Mouse (Mus musculus): ENCODE data around the gene Hddc3. TPM values are rescaled to one million over a fixed set of nuclear protein-coding genes. Genes with fewer than 3 reads are reported as not detected.

Gene Hddc3
- polyA plus RNA-seq, 1 experiment from 2014 or later = 23.1 TPM

DNA sequence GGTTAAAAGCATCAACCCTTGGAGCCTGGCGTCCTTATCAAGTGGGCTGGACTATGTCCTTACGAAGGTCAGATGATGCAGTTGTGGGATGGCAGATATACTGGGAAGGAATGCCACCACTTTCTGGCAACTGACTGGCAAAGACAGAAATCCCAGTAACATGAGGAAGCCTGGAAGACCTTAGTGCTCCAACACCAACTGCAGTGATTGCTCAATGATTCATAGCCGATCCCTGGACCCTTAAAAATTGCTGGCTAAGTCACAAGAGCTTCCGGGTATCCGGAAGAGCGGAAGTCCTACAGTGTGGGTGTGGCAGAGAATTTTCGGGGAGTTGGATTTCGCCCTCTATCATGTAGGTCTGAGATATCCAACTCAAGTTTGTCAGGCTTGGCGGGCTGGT is 3.3 kb downstream of the Hddc3 start:
- H3K9me3 ChIP-seq (ENCODE audit: control insufficient read depth, low read length) = no peaks in the 10 kb centered on the region
- no peak overlapping the region for H3K27ac ChIP-seq (replicated peaks in 1 of 2; ENCODE audit: control insufficient read depth in 1 of 2, insufficient read depth in 1 of 2, low read depth in 2 of 2, low read length in 2 of 2)
- WGBS = 76% methylated on average over 9 of the region's 9 CpGs
- no peak overlapping the region for H3K4me2 ChIP-seq (ENCODE audit: low read length)
- H3K4me3 ChIP-seq (ENCODE audit: control insufficient read depth in 1 of 2, insufficient read depth in 1 of 2, low read depth in 1 of 2, low read length in 2 of 2) = no peak overlapping the region
- H3K9ac ChIP-seq (ENCODE audit: low read length) = no peak overlapping the region
- peaks cover 11 to 15% of the 10 kb centered on the region in 2 experiments for H3K4me1 ChIP-seq (ENCODE audit: control insufficient read depth in 2 of 2, insufficient read depth in 2 of 2, low read length in 2 of 2)
- peaks cover 16% of the 10 kb centered on the region for H3K36me3 ChIP-seq (ENCODE audit: control insufficient read depth, insufficient read depth, low read length)
- H3K27me3 ChIP-seq (ENCODE audit: control insufficient read depth, insufficient read depth, low read length) = no peaks in the 10 kb centered on the region
- no peak for ATAC-seq (ENCODE audit: insufficient number of reproducible peaks, insufficient read depth, low FRiP score, low read depth)

DNA sequence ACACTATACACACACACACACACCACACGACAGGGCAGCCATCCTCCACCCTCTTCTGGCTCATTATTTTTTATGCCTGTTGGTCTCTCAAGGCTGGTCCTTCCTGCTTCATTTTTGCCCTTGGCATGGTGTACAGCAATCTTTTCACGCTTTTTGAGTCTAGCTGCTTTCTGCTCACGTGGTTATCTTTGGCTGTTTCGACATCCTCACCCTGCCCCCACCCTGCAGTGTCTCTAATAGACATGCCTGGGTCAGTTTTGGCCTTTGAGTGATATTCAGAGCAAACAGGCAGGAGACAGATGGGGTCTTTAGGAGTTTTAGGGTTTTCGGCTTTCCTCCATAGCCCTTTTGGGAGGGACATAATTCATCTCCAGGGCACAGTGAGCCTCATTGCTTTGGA is 3.9 kb downstream of the Hddc3 start:
- Histone ChIP-seq H3K4me2 (ENCODE audit: low read length) (no peak overlapping the region), H3K27me3 (ENCODE audit: control insufficient read depth, insufficient read depth, low read length) (no peaks in the 10 kb centered on the region), H3K27ac (replicated peaks in 1 of 2; ENCODE audit: control insufficient read depth in 1 of 2, insufficient read depth in 1 of 2, low read depth in 2 of 2, low read length in 2 of 2) (no peak overlapping the region), H3K36me3 (ENCODE audit: control insufficient read depth, insufficient read depth, low read length) (peaks cover 21% of the 10 kb centered on the region), H3K9ac (ENCODE audit: low read length) (no peak overlapping the region), H3K4me1 (ENCODE audit: control insufficient read depth in 2 of 2, insufficient read depth in 2 of 2, low read length in 2 of 2) (peaks cover 9 to 14% of the 10 kb centered on the region in 2 experiments), H3K9me3 (ENCODE audit: control insufficient read depth, low read length) (no peaks in the 10 kb centered on the region), H3K4me3 (ENCODE audit: control insufficient read depth in 1 of 2, insufficient read depth in 1 of 2, low read depth in 1 of 2, low read length in 2 of 2) (no peak overlapping the region)
- ATAC-seq (ENCODE audit: insufficient number of reproducible peaks, insufficient read depth, low FRiP score, low read depth) = no peak
- WGBS = 67% methylated on average over 5 of the region's 5 CpGs

GRCm38 (mm10) chr7:80347670-80348586 is 5.0 kb downstream of the Hddc3 start:
- Histone ChIP-seq H3K27ac (replicated peaks in 1 of 2; ENCODE audit: control insufficient read depth in 1 of 2, insufficient read depth in 1 of 2, low read depth in 2 of 2, low read length in 2 of 2) (no peak overlapping the region), H3K9me3 (ENCODE audit: control insufficient read depth, low read length) (no peaks in the 10 kb centered on the region), H3K27me3 (ENCODE audit: control insufficient read depth, insufficient read depth, low read length) (no peaks in the 10 kb centered on the region), H3K4me3 (ENCODE audit: control insufficient read depth in 1 of 2, insufficient read depth in 1 of 2, low read depth in 1 of 2, low read length in 2 of 2) (no peak overlapping the region), H3K4me2 (ENCODE audit: low read length) (no peak overlapping the region), H3K4me1 (ENCODE audit: control insufficient read depth in 2 of 2, insufficient read depth in 2 of 2, low read length in 2 of 2) (peaks cover 7 to 9% of the 10 kb centered on the region in 2 experiments), H3K36me3 (ENCODE audit: control insufficient read depth, insufficient read depth, low read length) (peaks cover 31% of the 10 kb centered on the region), H3K9ac (ENCODE audit: low read length) (no peak overlapping the region)
- ATAC-seq (ENCODE audit: insufficient number of reproducible peaks, insufficient read depth, low FRiP score, low read depth) = no peak
- WGBS = 64% methylated on average over 13 of the region's 13 CpGs

GRCm38 (mm10) chr7:80350808-80351207 is 7.9 kb downstream of the Hddc3 start:
- no peak overlapping the region for H3K4me2 ChIP-seq (ENCODE audit: low read length)
- no peaks in the 10 kb centered on the region for H3K27me3 ChIP-seq (ENCODE audit: control insufficient read depth, insufficient read depth, low read length)
- peaks cover 2% of the 10 kb centered on the region in 2 experiments; a peak in 2 of 4 replicates for H3K4me1 ChIP-seq (ENCODE audit: control insufficient read depth in 2 of 2, insufficient read depth in 2 of 2, low read length in 2 of 2)
- 52% methylated on average over 2 of the region's 2 CpGs for WGBS
- no peak overlapping the region for H3K4me3 ChIP-seq (ENCODE audit: control insufficient read depth in 1 of 2, insufficient read depth in 1 of 2, low read depth in 1 of 2, low read length in 2 of 2)
- H3K9ac ChIP-seq (ENCODE audit: low read length) = no peak overlapping the region
- H3K36me3 ChIP-seq (ENCODE audit: control insufficient read depth, insufficient read depth, low read length) = peaks cover 54% of the 10 kb centered on the region
- no peak overlapping the region for H3K27ac ChIP-seq (replicated peaks in 1 of 2; ENCODE audit: control insufficient read depth in 1 of 2, insufficient read depth in 1 of 2, low read depth in 2 of 2, low read length in 2 of 2)
- ATAC-seq (ENCODE audit: insufficient number of reproducible peaks, insufficient read depth, low FRiP score, low read depth) = no peak
- no peaks in the 10 kb centered on the region for H3K9me3 ChIP-seq (ENCODE audit: control insufficient read depth, low read length)

GRCm38 (mm10) chr7:80352920-80353319 is 10.0 kb downstream of the Hddc3 start:
- Histone ChIP-seq H3K4me2 (ENCODE audit: low read length) (no peak overlapping the region), H3K27me3 (ENCODE audit: control insufficient read depth, insufficient read depth, low read length) (no peaks in the 10 kb centered on the region), H3K36me3 (ENCODE audit: control insufficient read depth, insufficient read depth, low read length) (peaks cover 76% of the 10 kb centered on the region), H3K27ac (replicated peaks in 1 of 2; ENCODE audit: control insufficient read depth in 1 of 2, insufficient read depth in 1 of 2, low read depth in 2 of 2, low read length in 2 of 2) (no peak overlapping the region), H3K4me3 (ENCODE audit: control insufficient read depth in 1 of 2, insufficient read depth in 1 of 2, low read depth in 1 of 2, low read length in 2 of 2) (no peak overlapping the region), H3K9ac (ENCODE audit: low read length) (no peak overlapping the region), H3K9me3 (ENCODE audit: control insufficient read depth, low read length) (no peaks in the 10 kb centered on the region), H3K4me1 (ENCODE audit: control insufficient read depth in 2 of 2, insufficient read depth in 2 of 2, low read length in 2 of 2) (peaks cover 0 to 2% of the 10 kb centered on the region in 2 experiments; a peak in 1 of 4 replicates)
- 84% methylated on average over 8 of the region's 8 CpGs for whole genome bisulfite sequencing
- no peak for ATAC-seq (ENCODE audit: insufficient number of reproducible peaks, insufficient read depth, low FRiP score, low read depth)

GRCm38 (mm10) chr7:80356351-80356750 is 13.4 kb downstream of the Hddc3 start:
- Histone ChIP-seq H3K4me2 (ENCODE audit: low read length) (no peak overlapping the region), H3K27me3 (ENCODE audit: control insufficient read depth, insufficient read depth, low read length) (no peaks in the 10 kb centered on the region), H3K27ac (replicated peaks in 1 of 2; ENCODE audit: control insufficient read depth in 1 of 2, insufficient read depth in 1 of 2, low read depth in 2 of 2, low read length in 2 of 2) (peak overlapping the region; percentile 53 to 56; a peak in 3 of 4 replicates), H3K9me3 (ENCODE audit: control insufficient read depth, low read length) (no peaks in the 10 kb centered on the region), H3K9ac (ENCODE audit: low read length) (no peak overlapping the region), H3K36me3 (ENCODE audit: control insufficient read depth, insufficient read depth, low read length) (peaks cover 92% of the 10 kb centered on the region), H3K4me3 (ENCODE audit: control insufficient read depth in 1 of 2, insufficient read depth in 1 of 2, low read depth in 1 of 2, low read length in 2 of 2) (no peak overlapping the region), H3K4me1 (ENCODE audit: control insufficient read depth in 2 of 2, insufficient read depth in 2 of 2, low read length in 2 of 2) (peaks cover 0 to 2% of the 10 kb centered on the region in 2 experiments; a peak in 1 of 4 replicates)
- WGBS = 77% methylated on average over 13 of the region's 13 CpGs
- ATAC-seq (ENCODE audit: insufficient number of reproducible peaks, insufficient read depth, low FRiP score, low read depth) = no peak

GRCm38 (mm10) chr7:80357156-80357555 is 14.3 kb downstream of the Hddc3 start:
- Histone ChIP-seq H3K27me3 (ENCODE audit: control insufficient read depth, insufficient read depth, low read length) (no peaks in the 10 kb centered on the region), H3K4me3 (ENCODE audit: control insufficient read depth in 1 of 2, insufficient read depth in 1 of 2, low read depth in 1 of 2, low read length in 2 of 2) (no peak overlapping the region), H3K9me3 (ENCODE audit: control insufficient read depth, low read length) (no peaks in the 10 kb centered on the region), H3K4me2 (ENCODE audit: low read length) (no peak overlapping the region), H3K4me1 (ENCODE audit: control insufficient read depth in 2 of 2, insufficient read depth in 2 of 2, low read length in 2 of 2) (peaks cover 0 to 2% of the 10 kb centered on the region in 2 experiments; a peak in 1 of 4 replicates), H3K9ac (ENCODE audit: low read length) (no peak overlapping the region), H3K27ac (replicated peaks in 1 of 2; ENCODE audit: control insufficient read depth in 1 of 2, insufficient read depth in 1 of 2, low read depth in 2 of 2, low read length in 2 of 2) (peak overlapping the region; percentile 56 to 71), H3K36me3 (ENCODE audit: control insufficient read depth, insufficient read depth, low read length) (peaks cover 94% of the 10 kb centered on the region)
- 67% methylated on average over 8 of the region's 8 CpGs for WGBS
- peak; percentile 20; the same call in 1 of the 2 replicates for ATAC-seq (ENCODE audit: insufficient number of reproducible peaks, insufficient read depth, low FRiP score, low read depth)
